Mouse (Mus musculus): ENCODE results near the gene Sult2b1. TPM values are rescaled to one million over a fixed set of nuclear protein-coding genes. Genes with fewer than 3 reads are reported as not detected.

Gene Sult2b1
- total RNA-seq, 4 experiments from 2014 or later: 0.52 to 4.5 (median 1.8) TPM

DNA sequence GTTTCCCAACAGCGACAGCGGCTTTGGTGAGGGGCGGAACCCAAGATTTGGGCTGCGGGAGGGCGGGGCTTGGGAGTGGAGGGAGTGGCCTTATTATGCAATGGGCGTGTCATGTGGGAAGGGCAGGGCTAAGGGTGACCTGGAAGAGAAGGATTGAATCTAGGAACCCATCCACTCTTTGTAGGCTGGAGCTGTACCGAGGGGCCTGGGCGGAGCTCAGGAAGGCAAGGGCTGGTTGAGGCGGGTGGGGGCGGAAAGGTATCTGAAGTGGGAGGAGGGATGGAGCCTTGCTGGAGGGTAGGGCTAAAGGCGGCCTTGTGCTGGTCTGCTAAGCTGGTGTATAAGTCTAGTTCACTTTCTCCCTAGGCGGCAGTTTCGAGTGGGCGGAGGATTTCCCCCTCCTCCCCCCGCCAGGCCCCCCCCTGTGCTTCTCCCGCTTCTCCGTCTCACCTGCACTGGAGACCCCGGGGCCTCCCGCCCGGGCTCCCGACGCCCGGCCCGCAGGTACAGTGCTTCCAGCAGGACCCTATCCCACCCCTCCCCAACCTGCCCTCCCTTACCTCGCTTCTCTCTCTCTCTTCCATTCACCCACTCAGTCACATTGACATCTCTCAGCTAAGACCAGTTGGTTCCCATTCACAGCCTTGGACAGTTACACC, 16.2 kb upstream of the Sult2b1 start:
- no peak for DNase-seq

- DNase-seq: no peak
These were observed 15.5 kb upstream of the Sult2b1 start for GRCm38 (mm10) chr7:45800001-45800400.

- no peak for DNase-seq
These were observed 14.5 kb upstream of the Sult2b1 start for GRCm38 (mm10) chr7:45798931-45799330.

GRCm38 (mm10) chr7:45798511-45798836, 14.0 kb upstream of the Sult2b1 start:
- no peak for DNase-seq

DNA sequence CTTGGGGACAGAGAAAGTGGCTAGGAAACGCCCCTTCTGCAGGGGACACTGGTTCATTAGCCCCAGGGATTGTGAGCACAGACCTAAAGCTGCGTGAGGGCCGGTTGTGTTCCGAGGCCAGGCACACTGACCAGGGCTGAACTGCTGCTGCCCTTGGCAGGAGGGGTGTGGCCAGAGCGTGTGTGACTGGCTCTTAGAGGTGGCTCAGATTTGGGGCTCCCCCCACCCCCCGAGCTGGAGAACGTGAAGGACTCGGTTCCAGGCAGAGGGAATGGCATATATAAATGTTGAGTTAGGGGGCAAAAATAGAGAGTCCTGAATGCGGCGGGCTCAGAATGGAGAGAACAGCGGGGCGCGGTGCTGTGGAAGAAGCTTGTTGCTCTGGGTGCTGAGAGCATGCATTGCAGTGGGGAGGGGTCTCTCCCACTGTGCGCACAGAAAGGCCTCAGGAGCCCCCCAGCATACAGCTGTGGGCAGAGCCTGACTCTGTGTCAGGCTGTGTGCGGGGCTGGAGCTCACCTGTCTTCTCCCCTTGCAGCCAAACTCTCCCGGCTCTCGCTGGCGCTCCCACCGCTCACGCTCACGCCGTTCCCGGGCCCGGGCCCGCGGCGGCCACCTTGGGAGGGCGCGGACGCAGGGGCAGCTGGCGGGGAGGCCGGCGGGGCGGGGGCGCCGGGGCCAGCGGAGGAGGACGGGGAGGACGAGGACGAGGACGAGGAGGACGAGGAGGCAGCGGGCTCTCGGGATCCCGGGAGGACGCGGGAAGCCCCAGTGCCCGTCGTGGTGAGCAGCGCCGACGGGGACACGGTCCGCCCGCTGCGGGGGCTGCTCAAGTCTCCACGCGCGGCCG, 13.4 kb upstream of the Sult2b1 start:
- no peak for DNase-seq

DNA sequence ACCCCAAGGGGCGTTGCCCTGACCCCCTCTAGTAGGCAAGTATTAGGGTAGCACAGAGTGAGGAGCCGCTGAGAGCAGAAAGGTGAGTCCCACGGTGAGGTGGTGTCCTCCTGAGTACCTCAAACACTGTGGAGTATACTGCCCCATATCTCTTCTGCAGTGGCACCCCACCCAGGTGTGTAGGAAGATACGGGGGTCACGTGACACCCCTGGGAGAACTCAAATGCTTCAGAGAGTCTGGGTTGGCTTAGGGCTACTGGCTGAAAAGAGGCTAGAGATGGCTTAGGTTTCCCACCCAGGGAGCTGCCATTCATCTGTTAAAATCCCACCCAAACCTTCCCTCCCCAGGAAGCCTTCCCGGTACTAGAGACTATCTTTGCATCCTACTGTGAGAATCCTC, 12.5 kb upstream of the Sult2b1 start:
- no peak for DNase-seq

GRCm38 (mm10) chr7:45794971-45795370, 10.5 kb upstream of the Sult2b1 start:
- no peak for DNase-seq

DNA sequence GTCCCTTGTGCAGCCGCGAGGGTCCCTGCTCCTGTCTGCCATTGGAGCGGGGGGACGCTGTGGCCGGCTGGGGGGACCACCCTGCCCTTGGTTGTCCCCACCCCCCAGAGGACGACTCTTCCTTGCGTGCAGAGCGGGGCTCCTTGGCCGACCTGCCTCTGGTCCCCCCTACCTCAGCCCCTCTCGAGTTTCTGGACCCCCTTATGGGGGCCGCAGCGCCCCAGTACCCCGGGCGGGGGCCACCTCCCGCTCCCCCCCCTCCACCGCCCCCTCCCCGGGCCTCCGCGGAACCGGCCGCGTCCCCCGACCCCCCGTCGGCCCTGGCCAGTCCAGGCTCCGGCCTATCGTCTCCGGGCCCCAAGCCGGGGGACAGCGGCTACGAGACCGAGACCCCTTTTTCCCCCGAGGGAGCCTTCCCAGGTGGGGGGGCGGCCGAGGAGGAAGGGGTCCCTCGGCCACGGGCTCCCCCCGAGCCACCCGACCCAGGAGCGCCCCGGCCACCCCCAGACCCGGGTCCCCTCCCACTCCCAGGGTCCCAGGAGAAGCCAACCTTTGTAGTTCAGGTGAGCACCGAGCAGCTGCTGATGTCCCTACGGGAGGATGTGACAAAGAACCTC, 9.6 kb upstream of the Sult2b1 start:
- DNase-seq: no peak

- no peak for DNase-seq
These were observed 8.8 kb upstream of the Sult2b1 start for GRCm38 (mm10) chr7:45793240-45793639.

DNA sequence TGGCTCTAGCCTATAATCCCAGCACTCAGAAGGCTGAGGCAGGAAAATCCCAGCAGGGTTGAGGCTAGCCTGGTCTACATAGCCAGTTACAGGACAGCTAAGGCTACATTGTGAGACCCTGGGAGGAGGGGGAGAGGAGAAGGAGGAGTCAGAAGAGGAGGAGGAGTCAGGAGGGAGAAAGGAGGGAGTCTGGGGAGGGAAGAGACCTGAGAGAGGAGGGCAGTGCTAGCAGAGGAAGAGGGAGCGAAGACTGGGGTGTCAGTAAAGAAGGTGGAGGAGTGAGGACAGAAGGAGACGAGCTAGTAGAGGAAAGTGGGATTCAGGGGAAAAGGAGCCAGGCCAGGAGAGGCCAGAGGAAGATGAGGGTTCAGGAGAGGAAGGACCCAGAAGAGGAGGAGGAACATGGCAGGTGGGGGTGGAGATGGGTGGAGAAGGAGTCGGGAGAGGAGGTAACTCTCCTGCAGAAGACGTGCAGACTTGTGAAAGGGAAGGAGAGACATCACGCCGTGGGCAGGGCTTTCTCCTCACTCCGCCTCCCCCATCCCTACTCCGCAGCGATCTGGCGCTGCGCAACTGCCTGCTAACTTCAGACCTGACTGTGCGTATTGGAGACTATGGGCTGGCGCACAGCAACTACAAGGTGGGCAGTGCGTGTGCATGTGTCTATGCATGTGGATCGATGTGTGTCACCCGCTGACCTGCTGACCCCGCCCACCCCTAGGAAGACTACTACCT, 7.5 kb upstream of the Sult2b1 start:
- no peak for DNase-seq

DNA sequence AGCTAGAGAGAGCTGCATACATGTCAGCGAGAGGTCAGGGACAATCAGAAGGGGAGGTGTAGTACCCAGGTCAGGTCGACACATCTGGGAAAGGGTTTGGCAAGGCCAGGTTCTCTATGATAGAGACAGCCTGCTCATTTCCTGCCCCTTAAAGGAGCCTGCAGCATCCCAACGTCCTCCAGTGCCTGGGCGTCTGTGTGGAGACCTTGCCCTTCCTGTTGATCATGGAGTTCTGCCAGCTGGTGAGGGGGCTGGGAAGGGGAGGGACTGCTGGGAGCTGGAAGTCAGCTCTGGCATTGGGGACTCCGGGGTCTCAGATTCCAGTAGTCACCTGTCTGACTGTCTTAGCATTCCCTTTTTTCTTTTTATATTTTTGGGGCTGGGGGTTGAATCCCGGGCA, 6.3 kb upstream of the Sult2b1 start:
- no peak for DNase-seq

DNA sequence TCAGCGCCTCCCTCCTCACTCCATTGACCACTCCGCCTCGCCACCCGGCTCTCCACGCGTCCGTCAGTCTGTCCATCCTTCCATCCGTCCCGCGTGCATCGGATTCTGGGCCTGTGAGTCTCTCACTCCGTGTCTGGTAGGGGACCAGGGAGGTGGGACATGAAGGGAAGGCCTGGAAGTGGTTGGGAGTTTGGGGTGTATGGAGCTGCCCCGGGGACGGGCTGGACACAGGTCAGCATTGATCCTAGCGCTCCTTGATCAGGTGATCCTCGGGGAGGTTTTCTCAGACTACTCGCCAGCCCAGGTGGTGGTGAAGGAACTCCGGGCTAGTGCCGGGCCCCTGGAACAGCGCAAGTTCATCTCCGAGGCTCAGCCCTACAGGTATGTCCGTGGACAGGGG, 3.2 kb upstream of the Sult2b1 start:
- DNase-seq: no peak

DNA sequence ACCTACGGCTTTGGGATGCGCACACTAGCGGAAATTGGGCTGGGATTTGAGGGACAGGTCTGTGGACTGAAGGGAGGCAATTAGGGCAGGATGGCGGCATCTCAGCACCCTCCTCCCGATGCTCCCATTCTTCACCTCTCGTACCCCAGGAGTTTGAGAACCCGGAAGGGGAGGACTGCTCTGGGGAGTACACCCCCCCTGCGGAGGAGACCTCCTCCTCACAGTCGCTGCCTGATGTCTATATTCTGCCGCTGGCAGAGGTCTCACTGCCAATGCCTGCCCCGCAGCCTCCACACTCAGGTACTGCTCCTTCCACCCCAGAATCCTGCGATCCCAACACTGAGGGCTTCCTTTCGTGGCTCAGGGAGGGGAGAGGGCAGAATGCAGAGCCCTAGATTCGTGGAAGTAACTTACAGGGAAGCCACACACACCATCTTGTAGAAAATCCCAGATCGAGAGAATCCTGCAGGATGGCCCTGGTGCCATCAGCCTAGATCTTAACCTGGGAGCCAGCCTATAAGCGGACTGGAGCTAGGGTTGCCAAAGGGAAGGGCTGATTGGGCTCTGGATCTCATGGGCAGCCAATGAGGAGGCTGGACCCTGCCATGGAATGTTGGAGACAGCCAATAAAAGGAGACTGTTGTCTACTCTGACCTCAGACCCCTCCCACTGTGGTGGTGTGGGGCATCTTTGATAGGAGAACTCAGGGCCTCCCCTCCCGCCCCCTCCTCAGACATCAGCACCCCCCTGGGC, 2.4 kb upstream of the Sult2b1 start:
- no peak for DNase-seq

- DNase-seq: no peak
These were observed 1.7 kb upstream of the Sult2b1 start for GRCm38 (mm10) chr7:45786136-45786578.

DNA sequence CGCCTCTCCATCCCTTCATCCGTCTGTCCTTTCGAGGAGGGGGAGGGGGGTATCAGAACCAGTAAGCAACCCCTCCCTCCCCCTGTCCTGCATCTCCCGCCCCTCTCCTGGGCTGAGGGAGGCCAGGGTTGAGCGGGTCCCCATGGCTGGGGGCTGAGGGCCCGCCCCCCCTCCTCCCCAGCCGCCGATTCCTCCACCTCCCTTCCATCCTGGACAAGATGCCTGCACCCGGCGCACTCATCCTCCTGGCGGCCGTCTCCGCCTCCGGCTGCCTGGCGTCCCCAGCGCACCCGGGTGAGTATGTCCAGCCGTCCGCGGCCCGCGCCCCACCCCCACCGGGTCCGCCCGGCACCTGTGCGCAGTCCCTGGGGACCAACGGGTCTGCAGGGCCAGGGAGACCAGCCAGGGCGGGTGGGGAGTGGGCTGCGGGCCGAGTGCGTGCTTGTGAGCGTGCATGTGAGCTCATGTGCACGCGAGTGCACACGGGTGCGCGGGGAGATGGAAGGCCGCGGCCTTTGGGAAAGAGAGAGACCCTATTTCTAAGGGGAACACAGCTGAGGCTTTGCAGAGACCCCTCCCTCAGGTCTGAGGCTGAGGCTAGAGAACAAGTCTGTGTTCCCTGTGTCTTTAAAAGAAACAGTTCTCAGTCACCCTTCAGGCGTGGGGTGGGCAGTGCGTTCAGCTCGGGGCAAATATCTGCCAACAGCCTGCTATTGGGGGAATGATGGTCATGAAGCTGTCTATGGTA, 1.1 kb upstream of the Sult2b1 start:
- DNase-seq: no peak

- DNase-seq: no peak
These were observed 868 bp downstream of the Sult2b1 start, which contains the start of gene Lmtk3 for GRCm38 (mm10) chr7:45783511-45784091. TSS of gene Lmtk3 (plus strand) at chr7:45783738.

DNA sequence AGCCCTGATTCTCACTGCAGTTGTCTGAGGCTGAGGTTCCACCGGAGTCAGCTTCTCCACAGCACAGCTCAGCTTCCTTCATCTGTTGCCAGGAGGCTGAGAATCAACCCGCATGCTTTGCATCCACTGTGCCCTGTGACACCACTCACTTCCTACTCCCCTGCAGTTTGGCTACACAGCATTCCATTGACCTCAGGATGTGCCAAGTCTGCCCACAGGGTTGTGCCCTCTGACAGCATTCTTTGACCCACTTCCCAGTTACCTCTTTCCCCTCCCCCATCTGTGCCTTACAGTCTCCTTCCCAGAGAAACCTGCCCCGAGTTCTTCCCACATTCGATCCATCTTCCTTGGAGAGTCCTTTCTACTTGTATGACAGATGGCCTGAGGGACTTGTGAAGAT, 2.2 kb downstream of the Sult2b1 start:
- DNase-seq: no peak

- no peak for DNase-seq
These were observed 5.3 kb downstream of the Sult2b1 start for GRCm38 (mm10) chr7:45779081-45779641.

GRCm38 (mm10) chr7:45775237-45775636, 9.2 kb downstream of the Sult2b1 start:
- DNase-seq: no peak

- DNase-seq: no peak
These were observed 13.4 kb downstream of the Sult2b1 start for GRCm38 (mm10) chr7:45771101-45771500.

All from adrenal gland, adult 8-10 months (tissue).